ENCODE assay signal across 23 mouse cellular contexts in genomic region chr1:132410657-132411056, GRCm38 (mm10). TPM values are rescaled to one million over a fixed set of nuclear protein-coding genes. Genes with fewer than 3 reads are reported as not detected.
A peak's percentile ranks its signal among the peaks of the same experiment; 100 is the strongest.
DNase-seq lines count a peak whose midpoint lies in the region; ATAC-seq and TF ChIP-seq lines count a peak whose summit lies in the region.
"Had no signal": no experiment of that assay in that cellular context is flagged by ENCODE, and none has a peak within 500 bp of the region (broad histone marks: within the 10 kb centered on the region; RNA-seq: fewer than 3 reads in every experiment).

No protein-coding gene starts in this region.

- 0 out of 2 replicates have a peak, but pooled peaks cover 3% of the 10 kb centered on the region for H3K9me3 ChIP-seq in liver, postnatal 0 days (ENCODE audit: low read length)
- no peaks in the 10 kb centered on the region for H3K9me3 ChIP-seq in liver, embryonic 11.5 days (ENCODE audit: control insufficient read depth, low read length)
- no peaks in the 10 kb centered on the region for H3K9me3 ChIP-seq in forebrain, embryonic 12.5 days
- H3K9me3 ChIP-seq: forebrain, embryonic 15.5 days; hindbrain, embryonic 12.5 days; neural tube, embryonic 13.5 days had no signal

- DNase-seq in liver (peak; percentile 70), R1 (ENCODE audit: low read depth, low spot score) (peak; percentile 27)
- DNase-seq in liver, postnatal 0 days: no peak
- no peak for DNase-seq in liver, embryonic 11.5 days (ENCODE audit: low spot score)
- DNase-seq in thymus, postnatal 4 days: no peak
- no peak for DNase-seq in embryo, embryonic 11 days
- DNase-seq: adrenal gland, postnatal 25 days; cerebellum, adult 2 months; gastrocnemius, postnatal 36 days; kidney, adult 9 months; kidney, postnatal 36 days; layer of hippocampus, adult 9-11 months; midbrain, embryonic 14.5 days; right cerebral cortex, postnatal 14 days; thymus, adult 2 months had no signal

- H3K27me3 ChIP-seq in liver, postnatal 0 days (ENCODE audit: insufficient read depth, low read length): no peaks in the 10 kb centered on the region
- H3K27me3 ChIP-seq in liver, embryonic 11.5 days (replicated peaks; ENCODE audit: control insufficient read depth, insufficient read depth, low read length): no peaks in the 10 kb centered on the region
- no peaks in the 10 kb centered on the region for H3K27me3 ChIP-seq in forebrain, embryonic 12.5 days
- H3K27me3 ChIP-seq: forebrain, embryonic 15.5 days; hindbrain, embryonic 12.5 days; limb, embryonic 12.5 days; neural tube, embryonic 13.5 days had no signal

- no peak for TF ChIP-seq CTCF in liver, postnatal 0 days (IDR thresholded peaks at IDR 0.05; ENCODE audit: low read depth)

- H3K9ac ChIP-seq in liver, postnatal 0 days (replicated peaks): no peak overlapping the region
- no peak overlapping the region for H3K9ac ChIP-seq in liver, embryonic 11.5 days (ENCODE audit: low read depth, low read length)
- H3K9ac ChIP-seq in forebrain, embryonic 12.5 days: no peak overlapping the region
- H3K9ac ChIP-seq: forebrain, embryonic 15.5 days; hindbrain, embryonic 12.5 days; limb, embryonic 12.5 days; neural tube, embryonic 13.5 days had no signal

- 49% methylated on average over 3 of the region's 3 CpGs for WGBS in liver, postnatal 0 days (ENCODE audit: insufficient replicate concordance)
- 59% methylated on average over 3 of the region's 3 CpGs for WGBS in liver, embryonic 11.5 days
- 91% methylated on average over 3 of the region's 3 CpGs for WGBS in forebrain, embryonic 12.5 days

- H3K4me1 ChIP-seq in liver, postnatal 0 days (ENCODE audit: insufficient read depth): no peaks in the 10 kb centered on the region; the same call in 1 of the 2 replicates
- H3K4me1 ChIP-seq in liver, embryonic 11.5 days (replicated peaks; ENCODE audit: control insufficient read depth, insufficient read depth, low read length): no peaks in the 10 kb centered on the region
- peaks cover 4% of the 10 kb centered on the region; the same call in 1 of the 2 replicates for H3K4me1 ChIP-seq in forebrain, embryonic 12.5 days
- H3K4me1 ChIP-seq: forebrain, embryonic 15.5 days; limb, embryonic 12.5 days; neural tube, embryonic 13.5 days had no signal

- no peak for TF ChIP-seq EP300 in liver, postnatal 0 days (IDR thresholded peaks at IDR 0.05; ENCODE audit: low read depth)

- no peak; the same call in 1 of the 2 replicates for ATAC-seq in liver, postnatal 0 days
- peak; percentile 66 for ATAC-seq in liver, embryonic 11.5 days (replicated peaks; ENCODE audit: low FRiP score)
- ATAC-seq in megakaryocyte-erythroid progenitor cell, adult 5-6 weeks (replicated peaks; ENCODE audit: low FRiP score, low TSS enrichment, poor library complexity, severe bottlenecking): peak; percentile 81
- ATAC-seq in forebrain, embryonic 12.5 days (ENCODE audit: low FRiP score): no peak
- ATAC-seq: forebrain, embryonic 15.5 days; inflammation-experienced regulatory T-cells, adult 6 months had no signal

- no peak overlapping the region for H3K4me2 ChIP-seq in liver, postnatal 0 days (ENCODE audit: low read depth, low read length)
- no peak overlapping the region for H3K4me2 ChIP-seq in liver, embryonic 11.5 days
- no peak overlapping the region for H3K4me2 ChIP-seq in forebrain, embryonic 12.5 days
- H3K4me2 ChIP-seq: forebrain, embryonic 15.5 days; hindbrain, embryonic 12.5 days; limb, embryonic 12.5 days; neural tube, embryonic 13.5 days had no signal

- H3K4me3 ChIP-seq in liver, postnatal 0 days (ENCODE audit: low read depth, low read length): no peak overlapping the region
- no peak overlapping the region for H3K4me3 ChIP-seq in liver, embryonic 11.5 days (ENCODE audit: low read depth, low read length)
- H3K4me3 ChIP-seq in forebrain, embryonic 12.5 days (replicated peaks): no peak overlapping the region
- H3K4me3 ChIP-seq: erythroblast, embryonic 14.5 days; forebrain, embryonic 15.5 days; hindbrain, embryonic 12.5 days; limb, embryonic 12.5 days; neural tube, embryonic 13.5 days had no signal

- H3K36me3 ChIP-seq in liver, postnatal 0 days (replicated peaks; ENCODE audit: insufficient read depth, low read length): no peaks in the 10 kb centered on the region
- no peaks in the 10 kb centered on the region for H3K36me3 ChIP-seq in liver, embryonic 11.5 days (ENCODE audit: control insufficient read depth, insufficient read depth, low read length)
- H3K36me3 ChIP-seq in forebrain, embryonic 12.5 days (replicated peaks): no peaks in the 10 kb centered on the region
- H3K36me3 ChIP-seq: forebrain, embryonic 15.5 days; hindbrain, embryonic 12.5 days; limb, embryonic 12.5 days; neural tube, embryonic 13.5 days had no signal

- no peak overlapping the region for H3K27ac ChIP-seq in liver, postnatal 0 days (ENCODE audit: low read depth)
- H3K27ac ChIP-seq in liver, embryonic 11.5 days (ENCODE audit: low read depth, low read length): no peak overlapping the region
- no peak overlapping the region for H3K27ac ChIP-seq in forebrain, embryonic 12.5 days
- H3K27ac ChIP-seq: forebrain, embryonic 15.5 days; hindbrain, embryonic 12.5 days; limb, embryonic 12.5 days; neural tube, embryonic 13.5 days had no signal

RNA-seq across cellular contexts. Expression of gene Dstyk, which starts 6.7 kb away (rescaled TPM):
- 2.3 and 2.9 TPM in 2 replicates for polyA plus RNA-seq in liver, postnatal 0 days (2015; fragmentation: Nextera tagmentation; extraction: Ambion mirVana)
- 7.2 TPM in 2 replicates for polyA plus RNA-seq in liver, embryonic 11.5 days (2014; fragmentation: Nextera tagmentation; extraction: Ambion mirVana)
- total RNA-seq in megakaryocyte-erythroid progenitor cell, adult 5-6 weeks (2014; fragmentation: Nextera tagmentation): 3.8 and 12.1 TPM in 2 replicates
- total RNA-seq in megakaryocyte-erythroid progenitor cell, adult 5-6 weeks (2017): 5.1 and 13.9 TPM in 2 replicates
- 14.7 and 16.1 TPM in 2 replicates for polyA plus RNA-seq in forebrain, embryonic 12.5 days (2016; fragmentation: Nextera tagmentation; extraction: Ambion mirVana)

RNA-seq across cellular contexts. Expression of gene Tmcc2, which starts 19.6 kb away (rescaled TPM):
- polyA plus RNA-seq in liver, postnatal 0 days (2015; fragmentation: Nextera tagmentation; extraction: Ambion mirVana): 154 TPM in 2 replicates
- polyA plus RNA-seq in liver, embryonic 11.5 days (2014; fragmentation: Nextera tagmentation; extraction: Ambion mirVana): 24.6 and 28.1 TPM in 2 replicates
- 7.3 and 12.5 TPM in 2 replicates for total RNA-seq in megakaryocyte-erythroid progenitor cell, adult 5-6 weeks (2014; fragmentation: Nextera tagmentation)
- 3.2 and 4.8 TPM in 2 replicates for total RNA-seq in megakaryocyte-erythroid progenitor cell, adult 5-6 weeks (2017)
- 24.0 and 26.9 TPM in 2 replicates for polyA plus RNA-seq in forebrain, embryonic 12.5 days (2016; fragmentation: Nextera tagmentation; extraction: Ambion mirVana)

Comparison
In these comparisons a context has a peak if more than half of its experiments do, and no peak if none do; other contexts are left out.
1. DNase-seq: peak in liver (single experiment) and R1 (single experiment); none in liver, postnatal 0 days (single experiment), liver, embryonic 11.5 days (single experiment), thymus, postnatal 4 days (single experiment) and embryo, embryonic 11 days (single experiment).
2. ATAC-seq: peak in liver, embryonic 11.5 days (single experiment) and megakaryocyte-erythroid progenitor cell, adult 5-6 weeks (single experiment); none in liver, postnatal 0 days (single experiment) and forebrain, embryonic 12.5 days (single experiment).